Mouse (Mus musculus) embryonic fibroblast, embryonic 13.5 days (primary cell): Measurements from ENCODE around the gene Chst12.

Source experiments
- CTCF ChIP-seq: IDR thresholded peaks from 2 replicates; pipeline ENCODE4 v1.5.1; 2011; ENCODE audit warnings: mild to moderate bottlenecking, control low read depth, low read length, moderate library complexity, borderline replicate concordance; ENCODE audit not compliant: insufficient read depth
- POLR2A ChIP-seq: IDR thresholded peaks from 2 replicates; pipeline ENCODE4 v1.6.1; 2011; ENCODE audit warnings: low read depth, mild to moderate bottlenecking, control low read depth, low read length, moderate library complexity

DNA sequence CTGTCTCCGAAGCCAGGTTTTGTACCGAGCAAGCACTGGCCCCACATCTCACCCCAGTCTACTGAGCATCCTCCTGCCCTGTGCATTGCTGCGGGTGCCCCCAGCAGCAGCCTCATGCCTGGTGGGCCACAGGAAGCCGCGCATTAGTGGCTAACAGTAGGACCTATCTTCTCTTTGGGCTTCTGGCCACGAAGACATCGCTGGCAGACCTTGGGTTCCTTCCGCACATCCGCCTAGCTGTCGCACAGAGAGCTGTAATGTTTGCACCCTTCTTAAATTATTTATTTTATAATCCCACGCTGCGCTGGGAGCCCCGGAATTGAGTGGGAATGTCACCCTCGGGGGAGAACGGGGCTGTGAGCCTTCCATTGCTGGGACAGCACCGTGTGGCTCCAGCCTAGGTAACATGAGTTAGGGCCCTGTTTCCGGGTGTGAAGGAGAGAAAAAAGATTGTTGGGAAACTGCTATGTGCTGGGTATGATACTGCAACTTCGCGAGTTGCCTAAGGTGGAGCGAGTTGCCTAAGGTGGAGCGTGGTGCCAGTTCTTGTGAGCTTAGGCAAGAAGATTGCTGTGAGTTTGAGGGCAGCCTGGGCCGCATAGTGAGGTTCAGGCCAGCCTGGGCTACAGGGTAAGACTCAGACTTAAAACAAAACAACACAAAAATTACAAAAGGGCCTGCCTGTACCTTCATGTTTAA is 895 bp downstream of the Chst12 start:
- no peak for TF ChIP-seq CTCF
- TF ChIP-seq POLR2A, result no peak
